Mouse (Mus musculus) G1E-ER4 (cell line): ENCODE results near the gene Acad9. TPM values are rescaled to one million over a fixed set of nuclear protein-coding genes. Genes with fewer than 3 reads are reported as not detected.

Experiments used
- GATA1 ChIP-seq: IDR thresholded peaks from one replicate; pipeline ENCODE4 v1.8.0; 2012; ENCODE audit warnings: low read length, inconsistent platforms
- polyA plus RNA-seq: library from polyadenylated mRNA; stranded (reverse); fragments of >175 nt; gene quantifications from 2 replicates; pipeline ENCODE4 v1.2.3, GENCODE M21; 2012

The Acad9 gene
- polyA plus RNA-seq = 22.6 and 32.4 TPM in 2 replicates

- TF ChIP-seq GATA1 = no peak
Observed at GRCm38 (mm10) chr3:36065843-36066651, at the start of gene Acad9. Acad9 (plus strand) TSS chr3:36065979.

GRCm38 (mm10) chr3:36025732-36026131 lies 40.0 kb upstream of the Acad9 start:
- no peak for TF ChIP-seq GATA1

DNA sequence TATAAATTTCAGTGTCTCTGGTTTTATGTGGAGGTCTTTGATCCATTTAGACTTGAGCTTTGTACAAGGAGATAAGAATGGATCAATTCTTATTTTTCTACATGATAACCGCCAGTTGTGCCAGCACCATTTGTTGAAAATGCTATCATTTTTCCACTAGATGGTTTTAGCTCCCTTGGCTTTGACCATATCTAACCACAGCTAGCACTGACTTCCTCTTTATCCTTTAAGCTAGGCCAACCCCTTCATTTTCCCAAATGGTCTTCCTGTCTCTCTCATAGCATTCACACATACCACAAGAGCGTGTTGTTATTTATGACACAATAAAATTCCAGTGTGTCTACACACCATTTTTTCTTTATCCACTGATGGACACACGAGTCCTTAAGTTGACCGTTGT lies 35.8 kb upstream of the Acad9 start:
- no peak for TF ChIP-seq GATA1

- no peak for TF ChIP-seq GATA1
Observed at GRCm38 (mm10) chr3:36031740-36032510, 33.9 kb upstream of the Acad9 start.

DNA sequence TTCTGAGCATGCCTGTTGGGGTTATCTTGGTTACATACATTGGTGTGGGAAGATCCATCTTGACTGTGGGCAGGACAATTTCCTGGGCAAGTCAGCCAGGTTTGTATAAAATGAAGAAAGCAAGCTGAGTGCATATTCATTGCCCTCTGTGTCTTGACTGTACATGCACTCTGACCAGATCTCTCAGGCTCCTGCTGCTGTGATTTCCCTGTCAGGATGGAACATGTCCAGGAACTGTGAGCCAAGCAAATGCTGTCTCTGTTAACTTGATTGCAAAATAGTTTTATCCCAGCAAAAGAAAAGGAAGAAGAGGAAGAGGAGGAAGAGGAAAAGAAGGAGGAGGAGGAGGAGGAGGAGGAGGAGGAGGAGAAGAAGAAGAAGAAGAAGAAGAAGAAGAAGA lies 21.3 kb upstream of the Acad9 start:
- no peak for TF ChIP-seq GATA1

GRCm38 (mm10) chr3:36045086-36045485 lies 20.7 kb upstream of the Acad9 start:
- no peak for TF ChIP-seq GATA1

- TF ChIP-seq GATA1 = no peak
Observed at GRCm38 (mm10) chr3:36049106-36049505, 16.7 kb upstream of the Acad9 start.

GRCm38 (mm10) chr3:36053447-36053846 lies 12.3 kb upstream of the Acad9 start, which contains the start of gene Ccdc144b:
Ccdc144b (minus strand) TSS chr3:36053547.
- no peak for TF ChIP-seq GATA1

- no peak for TF ChIP-seq GATA1
Observed at GRCm38 (mm10) chr3:36060096-36060850, 5.5 kb upstream of the Acad9 start.

DNA sequence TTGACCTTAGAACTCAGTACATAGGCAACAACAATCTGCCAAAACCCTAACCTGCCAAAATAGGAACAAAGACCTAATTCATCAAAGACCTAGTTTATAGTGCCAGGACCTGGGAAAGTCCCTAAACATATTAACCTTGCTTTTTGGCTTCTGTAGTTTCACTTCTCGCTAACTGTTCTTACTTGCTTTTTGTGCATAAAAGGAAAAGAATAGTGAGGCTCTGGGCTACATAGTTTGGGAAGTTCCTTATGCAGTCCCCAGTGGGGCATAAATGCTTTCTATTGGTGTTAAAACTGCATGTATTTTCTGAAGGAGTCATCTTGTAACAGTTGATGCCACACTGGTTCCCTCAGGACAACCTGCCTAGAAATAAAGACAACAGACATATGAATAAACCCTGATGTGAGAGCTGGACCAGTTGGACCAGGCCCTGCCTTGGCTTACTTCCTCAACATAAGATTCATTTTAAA lies 1.2 kb upstream of the Acad9 start:
- TF ChIP-seq GATA1 = no peak

GRCm38 (mm10) chr3:36065166-36065565 lies 613 bp upstream of the Acad9 start:
- no peak for TF ChIP-seq GATA1

GRCm38 (mm10) chr3:36067731-36068130 lies 2.0 kb downstream of the Acad9 start:
- no peak for TF ChIP-seq GATA1

DNA sequence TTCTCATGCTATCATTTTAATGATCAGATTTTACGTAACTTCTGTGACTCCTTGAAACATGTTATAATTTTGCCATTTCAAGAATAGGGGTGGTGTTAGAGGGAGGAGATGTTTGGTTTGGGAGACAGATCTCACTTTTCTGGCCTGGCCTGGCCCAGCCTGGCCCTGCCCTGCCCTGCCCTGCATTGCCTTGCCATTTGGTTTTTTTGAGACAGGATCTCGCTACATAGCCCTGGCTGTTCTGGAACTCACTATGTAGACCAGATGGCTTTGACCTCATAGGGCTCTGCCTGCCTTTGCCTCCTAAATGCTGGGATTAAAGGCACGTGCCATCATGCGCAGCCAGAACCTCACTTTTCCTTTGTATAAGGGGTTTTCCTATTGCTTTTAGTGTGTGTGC lies 4.7 kb downstream of the Acad9 start:
- no peak for TF ChIP-seq GATA1

DNA sequence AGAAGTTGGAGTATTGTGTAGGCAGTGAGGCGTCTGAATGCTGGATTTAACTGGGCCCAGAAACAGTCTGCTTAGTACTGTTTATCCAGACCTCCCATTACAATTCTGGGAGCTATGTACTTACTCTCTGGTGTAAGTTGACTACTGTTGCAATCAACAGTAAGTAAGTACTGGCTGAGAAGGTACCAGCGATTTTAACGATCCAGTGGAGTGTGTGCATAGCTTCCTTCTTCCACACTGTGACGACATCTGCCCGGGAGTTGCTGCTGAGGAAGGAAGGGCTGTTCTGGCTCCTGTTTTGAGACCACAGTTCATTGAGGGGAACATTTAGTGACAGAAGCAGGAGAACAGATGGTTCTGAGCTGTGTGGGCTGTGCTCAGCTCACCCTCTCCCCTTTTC lies 5.3 kb downstream of the Acad9 start:
- no peak for TF ChIP-seq GATA1

- no peak for TF ChIP-seq GATA1
Observed at GRCm38 (mm10) chr3:36074231-36074630, 8.5 kb downstream of the Acad9 start.

DNA sequence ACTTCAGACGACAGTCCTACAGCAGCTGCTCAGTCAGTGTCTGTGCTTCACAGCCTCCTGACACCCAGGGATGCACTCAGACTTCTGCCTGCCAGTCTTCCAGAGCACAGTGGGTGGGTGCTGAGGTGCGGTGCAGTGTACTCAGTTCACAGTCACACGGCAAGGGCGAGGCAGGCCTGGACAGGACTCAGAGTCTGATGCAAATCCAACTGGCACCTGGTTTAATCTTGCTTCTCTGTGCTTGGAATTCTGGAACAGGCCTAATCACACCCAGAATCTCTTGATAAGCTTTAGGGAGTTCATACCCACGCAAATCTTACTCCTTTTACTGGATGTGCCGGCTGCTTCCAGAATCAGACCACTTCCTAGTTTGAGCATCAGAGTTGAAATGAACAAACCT lies 9.7 kb downstream of the Acad9 start:
- no peak for TF ChIP-seq GATA1

GRCm38 (mm10) chr3:36077386-36077785 lies 11.6 kb downstream of the Acad9 start:
- no peak for TF ChIP-seq GATA1
